Mouse (Mus musculus): ENCODE measurements around the gene Olfr550. TPM values are rescaled to one million over a fixed set of nuclear protein-coding genes. Genes with fewer than 3 reads are reported as not detected.

The Olfr550 gene
- total RNA-seq, 2 experiments from 2014 or later, result 0.08 TPM; not detected in 1

Other genes starting within 250 kb of the Olfr550 start
- gene Rrm1, start 129.7 kb upstream of the Olfr550 start, total RNA-seq (2021), result 10 to 100 TPM; 24.8 to 25.0 TPM
- gene Olfr543, start 89.8 kb upstream of the Olfr550 start, total RNA-seq (2021), result not detected
- gene Olfr544, start 83.1 kb upstream of the Olfr550 start, total RNA-seq (2021), result not detected
- gene Olfr545, start 71.9 kb upstream of the Olfr550 start, total RNA-seq (2021), result not detected
- gene Olfr547, start 36.7 kb upstream of the Olfr550 start, total RNA-seq (2021), result not detected
- gene Olfr548-ps1, start 30.5 kb upstream of the Olfr550 start, total RNA-seq (2021), result not detected
- gene Olfr549, start 21.6 kb upstream of the Olfr550 start, total RNA-seq (2021), result not detected
- 1 to 10 TPM; 1.9 to 2.3 TPM for gene Trim21, start 6.0 kb upstream of the Olfr550 start, total RNA-seq (2021)
- gene Olfr551, start 20.4 kb downstream of the Olfr550 start, total RNA-seq (2021), result not detected
- gene Olfr552, start 26.3 kb downstream of the Olfr550 start, total RNA-seq (2021), result not detected
- not detected for gene Olfr553, start 46.8 kb downstream of the Olfr550 start, total RNA-seq (2021)
- gene Olfr554, start 67.0 kb downstream of the Olfr550 start, total RNA-seq (2021), result not detected
- not detected for gene Olfr555, start 87.4 kb downstream of the Olfr550 start, total RNA-seq (2021)
- not detected for gene Olfr556, start 93.5 kb downstream of the Olfr550 start, total RNA-seq (2021)
- 1 to 10 TPM; 5.9 to 6.1 TPM for gene Trim68, start 115.9 kb downstream of the Olfr550 start, total RNA-seq (2021)
- gene Olfr557, start 124.5 kb downstream of the Olfr550 start, total RNA-seq (2021), result not detected
- gene Olfr558, start 130.8 kb downstream of the Olfr550 start, total RNA-seq (2021), result under 1 TPM; 0.12 to 0.14 TPM
- not detected for gene Olfr33, start 147.6 kb downstream of the Olfr550 start, total RNA-seq (2021)
- gene Olfr559, start 156.0 kb downstream of the Olfr550 start, total RNA-seq (2021), result not detected
- not detected for gene Olfr560, start 187.9 kb downstream of the Olfr550 start, total RNA-seq (2021)
- under 1 TPM; 0.28 to 0.36 TPM for gene Olfr78, start 188.0 kb downstream of the Olfr550 start, total RNA-seq (2021)
- not detected for gene Olfr561, start 199.8 kb downstream of the Olfr550 start, total RNA-seq (2021)
- not detected for gene Olfr564, start 232.0 kb downstream of the Olfr550 start, total RNA-seq (2021)